Mouse (Mus musculus) bone marrow, adult 2 months (tissue): ENCODE data around the gene Nadk2.

Source experiments
- CTCF ChIP-seq: fragments of 200-500 bp; IDR thresholded peaks from 2 replicates; pipeline ENCODE4 v1.5.1; 2011; ENCODE audit warnings: low read length, control low read depth; ENCODE audit not compliant: control insufficient read depth, insufficient read depth
- POLR2A ChIP-seq: fragments of 200-500 bp; IDR thresholded peaks from 2 replicates; pipeline ENCODE4 v1.6.1; 2011; ENCODE audit warnings: low read depth, mild to moderate bottlenecking, control low read depth, low read length, borderline replicate concordance; ENCODE audit not compliant: control insufficient read depth

- TF ChIP-seq CTCF: no peak
- TF ChIP-seq POLR2A: no peak
Measured at GRCm38 (mm10) chr15:9055704-9056103, 15.4 kb upstream of the Nadk2 start.
